9 mouse cellular contexts compared by ENCODE assay signal in genomic region chr1:133307318-133307717, GRCm38 (mm10). TPM values are rescaled to one million over a fixed set of nuclear protein-coding genes. Genes with fewer than 3 reads are reported as not detected.
DNase-seq lines count a peak whose midpoint lies in the region; TF ChIP-seq lines count a peak whose summit lies in the region.
"Had no signal": no experiment of that assay in that cellular context is flagged by ENCODE, and none has a peak within 500 bp of the region (broad histone marks: within the 10 kb centered on the region; RNA-seq: fewer than 3 reads in every experiment).

No protein-coding gene starts in this region.

- H3K9me3 ChIP-seq in embryonic facial prominence, embryonic 10.5 days: no peaks in the 10 kb centered on the region

- H3K4me3 ChIP-seq in gastrocnemius, adult 2 months: peak overlapping the region; percentile 19
- H3K4me3 ChIP-seq in embryonic facial prominence, embryonic 10.5 days: no peak overlapping the region

- H3K27ac ChIP-seq in gastrocnemius, adult 2 months: peak overlapping the region; percentile 81
- H3K27ac ChIP-seq in embryonic facial prominence, embryonic 10.5 days (replicated peaks): no peak overlapping the region

- peak; percentile 45 for DNase-seq in gastrocnemius, adult 2 months
- no peak for DNase-seq in gastrocnemius, postnatal 10 days
- DNase-seq in urinary bladder, postnatal 25 days (ENCODE audit: low spot score): peak; percentile 51
- DNase-seq in urinary bladder, postnatal 10 days (ENCODE audit: low spot score): no peak
- DNase-seq in embryonic facial prominence, embryonic 10.5 days (ENCODE audit: low spot score): peak; percentile 60
- peak; percentile 42 for DNase-seq in left cerebral cortex, postnatal 4 days
- peak; percentile 56 for DNase-seq in neural tube, embryonic 10.5 days (ENCODE audit: extremely low spot score, low spot score)
- no peak for DNase-seq in testis, postnatal 10 days (ENCODE audit: low spot score)

- peak; percentile 84 for TF ChIP-seq CTCF in gastrocnemius, adult 2 months (IDR thresholded peaks at IDR 0.05)

- H3K36me3 ChIP-seq in embryonic facial prominence, embryonic 10.5 days (replicated peaks): no peaks in the 10 kb centered on the region

- intact Hi-C loops in gastrocnemius, adult 2 months (cut with DNase I): loop anchor here (1.0 to 5.0 kb wide), 3 partner anchors 80 to 130 kb away; no protein-coding TSS in a partner anchor
- intact Hi-C loops in left cerebral cortex, postnatal 4 days (cut with DNase I): no loop called here

- 16% methylated on average over 6 of the region's 6 CpGs for WGBS in embryonic facial prominence, embryonic 10.5 days

- H3K4me1 ChIP-seq in embryonic facial prominence, embryonic 10.5 days: peaks cover 12% of the 10 kb centered on the region

- H3K27me3 ChIP-seq in embryonic facial prominence, embryonic 10.5 days (replicated peaks; ENCODE audit: low read depth, poor library complexity, severe bottlenecking): peaks cover 15% of the 10 kb centered on the region

RNA-seq across cellular contexts. Expression of gene Golt1a, which starts 2.3 kb away (rescaled TPM):
- total RNA-seq in gastrocnemius, adult 2 months (2021): not detected
- not detected for total RNA-seq in gastrocnemius, postnatal 10 days (2021)
- polyA plus RNA-seq in embryonic facial prominence, embryonic 10.5 days (2016; fragmentation: Nextera tagmentation; extraction: Ambion mirVana): not detected in 2 replicates
- total RNA-seq in left cerebral cortex, postnatal 4 days (2021): under 1 TPM in 1 of 2 experiments, not detected in 1; 0.78 TPM
- total RNA-seq: hematopoietic stem cell, adult 5-6 weeks had no signal

RNA-seq across cellular contexts. Expression of gene Kiss1, which starts 14.4 kb away (rescaled TPM):
- total RNA-seq in gastrocnemius, adult 2 months (2021): not detected
- total RNA-seq in gastrocnemius, postnatal 10 days (2021): not detected
- polyA plus RNA-seq in embryonic facial prominence, embryonic 10.5 days (2016; fragmentation: Nextera tagmentation; extraction: Ambion mirVana): not detected in 2 replicates
- total RNA-seq in left cerebral cortex, postnatal 4 days (2021): not detected
- total RNA-seq: hematopoietic stem cell, adult 5-6 weeks had no signal

RNA-seq across cellular contexts. Expression of gene Ren1, which starts 43.0 kb away (rescaled TPM):
- total RNA-seq in gastrocnemius, adult 2 months (2021): under 1 TPM in 1 of 2 experiments, not detected in 1; 0.15 TPM
- total RNA-seq in gastrocnemius, postnatal 10 days (2021): not detected
- polyA plus RNA-seq in embryonic facial prominence, embryonic 10.5 days (2016; fragmentation: Nextera tagmentation; extraction: Ambion mirVana): 0.13 TPM in 1 of 2 replicates, not detected in the other
- not detected for total RNA-seq in left cerebral cortex, postnatal 4 days (2021)
- total RNA-seq: hematopoietic stem cell, adult 5-6 weeks had no signal

RNA-seq across cellular contexts. Expression of gene Etnk2, which starts 56.1 kb away (rescaled TPM):
- under 1 TPM; 0.10 to 0.20 TPM for total RNA-seq in gastrocnemius, adult 2 months (2021)
- under 1 TPM; 0.19 to 0.47 TPM for total RNA-seq in gastrocnemius, postnatal 10 days (2021)
- polyA plus RNA-seq in embryonic facial prominence, embryonic 10.5 days (2016; fragmentation: Nextera tagmentation; extraction: Ambion mirVana): 2.6 and 3.3 TPM in 2 replicates
- 10 to 100 TPM; 10.6 to 12.6 TPM for total RNA-seq in left cerebral cortex, postnatal 4 days (2021)
- total RNA-seq: hematopoietic stem cell, adult 5-6 weeks had no signal

Comparison
In these comparisons a context has a peak if more than half of its experiments do, and no peak if none do; other contexts are left out.
1. DNase-seq: peak in gastrocnemius, adult 2 months (single experiment), urinary bladder, postnatal 25 days (single experiment), embryonic facial prominence, embryonic 10.5 days (single experiment), left cerebral cortex, postnatal 4 days (single experiment) and neural tube, embryonic 10.5 days (single experiment); none in gastrocnemius, postnatal 10 days (single experiment), urinary bladder, postnatal 10 days (single experiment) and testis, postnatal 10 days (single experiment).